Mouse (Mus musculus) thymus, adult 2 months (tissue): ENCODE results near the gene Dctn1.

Experiments used
- CTCF ChIP-seq: fragments of 200-500 bp; IDR thresholded peaks from 2 replicates; pipeline ENCODE4 v1.5.1; 2012; ENCODE audit warnings: mild to moderate bottlenecking, control low read depth, low read length, moderate library complexity, borderline replicate concordance; ENCODE audit not compliant: control insufficient read depth, poor library complexity, insufficient read depth; ENCODE audit errors: extremely low read depth
- POLR2A ChIP-seq: fragments of 200-500 bp; IDR thresholded peaks from 2 replicates; pipeline ENCODE4 v1.6.1; 2012; ENCODE audit warnings: mild to moderate bottlenecking, low read length, control low read depth, moderate library complexity; ENCODE audit not compliant: control insufficient read depth, poor library complexity, insufficient read depth; ENCODE audit errors: extremely low read depth

GRCm38 (mm10) chr6:83244422-83245061, 78.8 kb downstream of the Dctn1 start:
- TF ChIP-seq POLR2A (no peak), CTCF (no peak)
